Mouse (Mus musculus): ENCODE measurements around the gene Gm45021.

Gm45021 gene

GRCm38 (mm10) chr6:48658721-48659120, 69.3 kb downstream of the Gm45021 start:
- no peak for DNase-seq

Data from cerebellum, postnatal 25 days (tissue).